Mouse (Mus musculus) myocyte (in vitro differentiated cells): Measurements from ENCODE around the gene Chst8.

Source experiments
- CEBPB ChIP-seq: IDR thresholded peaks from 2 replicates; pipeline ENCODE4 v1.6.1; 2011; ENCODE audit warnings: mild to moderate bottlenecking, moderate library complexity; ENCODE audit not compliant: poor library complexity, insufficient read depth, severe bottlenecking
- POLR2A ChIP-seq: IDR thresholded peaks from one replicate; pipeline ENCODE4 v1.6.1; 2011; ENCODE audit warnings: low read depth, mild to moderate bottlenecking, control low read depth, moderate library complexity; ENCODE audit not compliant: insufficient read length
- TCF12 ChIP-seq: IDR thresholded peaks from one replicate; pipeline ENCODE4 v1.6.1; 2011; ENCODE audit warnings: mild to moderate bottlenecking, control low read depth; ENCODE audit not compliant: poor library complexity, insufficient read depth, severe bottlenecking

- TF ChIP-seq TCF12, result no peak
- TF ChIP-seq POLR2A, result no peak
- no peak for TF ChIP-seq CEBPB
Measured at GRCm38 (mm10) chr7:34641968-34642367, 170.5 kb downstream of the Chst8 start.
